Mouse (Mus musculus) left cerebral cortex, postnatal 10 days (tissue): ENCODE results near the gene Ston1. TPM values are rescaled to one million over a fixed set of nuclear protein-coding genes. Genes with fewer than 3 reads are reported as not detected.

Experiments used
- DNase-seq, 2 experiments: peaks; one replicate each; pipeline ENCODE4 v3.0.0; 2021 to 2022; ENCODE audit warnings: low spot score in 2 of 2, mixed read lengths in 1 of 2; ENCODE audit errors: extremely low spot score in 1 of 2
- intact Hi-C: fragments of 180-260 bp; cut with DNase I; formaldehyde crosslinking; loops from one replicate; pipeline ENCODE4 v1.15.1; 2025
- total RNA-seq, 2 experiments: library from RNA; stranded (reverse); gene quantifications; 2 replicates each; pipeline ENCODE4 v1.2.3; 2021

The Ston1 gene
- total RNA-seq, 2 experiments from 2014 or later: 6.5 to 8.4 TPM

DNA sequence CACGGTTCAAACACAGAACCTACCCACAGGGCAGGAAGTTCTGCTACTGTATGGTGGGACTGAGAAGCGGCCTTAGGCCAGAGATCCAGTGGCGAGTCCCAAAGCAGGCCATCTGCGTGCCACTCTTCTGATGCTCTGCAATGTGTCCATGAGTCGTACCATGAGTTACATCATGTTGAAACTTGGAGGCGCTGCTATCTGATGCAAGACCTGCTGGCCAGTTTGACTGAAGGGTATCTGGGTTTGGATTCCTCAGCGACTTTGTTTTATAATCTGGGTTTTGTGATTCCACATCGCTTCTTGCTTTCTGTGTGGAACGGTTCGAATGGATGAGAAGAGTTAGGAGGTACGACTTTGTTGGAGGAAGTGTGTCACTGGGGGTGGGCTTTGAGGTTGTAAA is 47.8 kb downstream of the Ston1 start:
- intact Hi-C loops: no loop called here
- no peak for DNase-seq

DNA sequence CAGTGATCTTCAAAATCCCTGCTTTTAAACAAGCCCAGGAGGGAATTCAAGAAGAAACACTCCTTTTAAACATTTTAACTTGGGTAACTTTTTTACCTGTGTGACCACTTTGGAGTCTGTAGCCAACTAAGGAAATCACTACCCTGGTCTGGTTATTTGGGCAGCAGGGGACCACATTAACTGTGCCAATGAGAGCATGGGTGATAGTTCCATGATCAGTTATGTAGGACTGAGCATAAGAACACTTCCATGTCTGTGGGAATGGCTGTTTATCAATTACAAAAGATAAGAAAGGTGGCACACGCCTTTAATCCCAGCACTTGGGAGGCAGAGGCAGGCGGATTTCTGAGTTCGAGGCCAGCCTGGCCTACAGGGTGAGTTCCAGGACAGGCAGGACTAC is 49.7 kb downstream of the Ston1 start:
- intact Hi-C loops: no loop called here
- no peak for DNase-seq

DNA sequence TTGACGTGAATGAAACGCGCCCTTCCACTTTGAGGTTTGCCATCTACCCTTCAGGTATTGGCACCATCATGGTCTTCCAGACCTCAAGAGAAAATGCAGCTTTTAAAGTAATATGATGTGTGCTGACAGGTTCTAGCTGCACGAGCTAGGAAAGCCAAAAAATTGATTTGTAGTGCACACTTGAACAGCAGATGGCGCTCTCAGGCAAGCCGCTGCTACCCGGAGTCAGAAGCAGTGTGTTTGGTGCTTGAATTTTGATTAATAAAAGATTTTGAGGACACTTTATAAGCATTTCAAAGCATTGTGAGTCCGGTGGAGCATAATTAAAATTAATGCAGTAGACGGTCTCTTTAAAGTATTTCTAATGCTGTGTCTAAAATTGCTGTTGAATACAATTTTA is 54.5 kb downstream of the Ston1 start:
- intact Hi-C loops: loop anchor here (2.0 to 10.0 kb wide), 5 partner anchors 101 to 1933 kb away; no protein-coding TSS in a partner anchor
- DNase-seq: peak; percentile 72 to 81

DNA sequence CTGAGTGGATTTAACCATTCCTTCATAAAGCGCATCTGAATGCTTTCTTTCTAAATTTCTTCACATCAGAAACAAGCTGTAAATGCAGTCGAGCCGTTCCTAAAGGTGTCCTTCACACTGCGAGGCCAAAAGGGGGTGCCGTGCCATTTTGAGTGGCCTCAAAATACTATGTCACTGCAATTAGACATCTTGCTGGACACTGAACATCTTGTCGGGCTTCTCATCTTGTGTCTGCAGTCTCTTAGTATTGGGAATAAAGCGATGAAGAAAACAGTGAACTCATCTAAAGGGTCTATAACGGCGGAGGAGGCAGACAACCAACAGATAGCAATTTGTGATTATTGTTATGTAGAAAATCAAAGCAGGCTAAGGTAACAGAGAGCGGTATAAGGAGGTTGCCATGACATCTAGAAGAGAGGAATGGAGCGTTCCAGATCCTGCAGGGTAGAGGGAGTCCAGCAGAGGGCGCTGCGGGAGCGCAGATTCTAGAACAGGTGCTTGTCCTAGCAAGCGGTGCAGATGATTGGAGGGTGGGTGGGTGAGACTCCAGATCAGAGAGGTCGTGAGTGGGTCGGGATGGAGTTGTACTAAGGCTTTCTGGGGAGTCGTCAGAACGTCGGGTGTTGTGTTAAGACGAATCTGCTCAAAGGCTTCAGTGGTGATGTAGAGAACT is 55.4 kb downstream of the Ston1 start:
- peak; percentile 82 to 84 for DNase-seq

DNA sequence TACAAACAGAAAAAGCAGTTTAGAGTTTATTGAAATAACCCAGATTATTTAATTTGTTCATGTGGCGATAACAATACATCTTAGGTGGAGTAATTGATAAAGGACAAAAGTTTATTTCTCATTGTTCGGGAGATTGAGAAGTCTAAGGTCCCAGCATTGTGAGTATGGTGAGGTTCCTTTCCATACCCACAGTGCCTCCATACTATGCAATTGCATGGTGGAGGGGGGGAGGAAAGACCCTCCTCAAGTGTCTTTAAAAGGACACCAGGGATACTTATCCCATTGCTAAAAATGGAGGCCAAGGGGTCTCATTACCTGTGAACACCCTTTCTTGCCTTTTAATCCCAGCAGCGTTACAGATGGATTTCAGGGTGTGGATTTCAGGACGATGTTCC is 55.9 kb downstream of the Ston1 start:
- intact Hi-C loops: loop anchor here (2.0 to 10.0 kb wide), 5 partner anchors 99 to 1931 kb away; no protein-coding TSS in a partner anchor
- no peak for DNase-seq

More for the DNA sequence above, 55.4 kb downstream of the Ston1 start:
- intact Hi-C loops: loop anchor here (2.0 to 10.0 kb wide), 5 partner anchors 100 to 1932 kb away; no protein-coding TSS in a partner anchor

DNA sequence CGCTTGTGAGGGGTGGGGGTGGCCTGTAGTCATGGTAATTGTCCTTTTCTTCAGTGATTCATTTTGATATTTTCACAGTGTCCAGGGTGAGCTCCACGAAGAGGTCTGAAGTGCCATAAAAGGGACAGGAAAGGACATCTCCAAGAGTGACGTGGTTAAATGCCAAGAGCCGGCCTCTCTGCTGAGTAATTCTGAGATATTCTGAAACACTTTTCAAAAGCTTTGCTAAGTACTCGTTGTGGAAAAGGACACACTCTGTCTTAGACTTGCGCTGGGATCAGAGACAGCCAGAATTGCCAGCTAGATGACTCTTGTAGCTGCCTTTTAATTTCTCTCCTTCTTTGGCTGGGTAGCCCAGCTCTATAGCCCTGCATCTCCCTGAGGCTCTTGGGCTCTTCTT is 61.0 kb downstream of the Ston1 start:
- DNase-seq: no peak
- intact Hi-C loops: loop anchor here (10.0 kb wide), 4 partner anchors 286 to 1926 kb away; no protein-coding TSS in a partner anchor

DNA sequence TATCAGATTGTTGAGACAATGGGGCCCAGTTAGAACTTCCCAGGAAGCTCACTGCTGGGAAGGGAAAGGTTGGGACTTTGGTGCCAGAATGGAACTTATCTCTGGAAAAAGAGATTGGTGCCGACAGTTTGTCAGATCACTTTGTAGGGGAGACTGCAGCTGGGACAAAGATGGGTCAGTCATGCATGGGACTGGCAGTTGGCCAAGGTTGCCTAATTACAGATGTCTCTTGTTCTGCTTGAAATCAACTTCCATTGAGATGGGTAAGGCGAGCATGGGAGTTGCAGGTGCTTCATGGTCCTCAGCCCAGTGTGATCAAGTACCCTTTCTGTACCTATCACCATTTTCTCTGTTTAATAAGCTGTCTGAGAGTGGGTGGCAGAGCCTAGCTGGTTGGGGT is 68.6 kb downstream of the Ston1 start:
- no peak for DNase-seq
- intact Hi-C loops: no loop called here

DNA sequence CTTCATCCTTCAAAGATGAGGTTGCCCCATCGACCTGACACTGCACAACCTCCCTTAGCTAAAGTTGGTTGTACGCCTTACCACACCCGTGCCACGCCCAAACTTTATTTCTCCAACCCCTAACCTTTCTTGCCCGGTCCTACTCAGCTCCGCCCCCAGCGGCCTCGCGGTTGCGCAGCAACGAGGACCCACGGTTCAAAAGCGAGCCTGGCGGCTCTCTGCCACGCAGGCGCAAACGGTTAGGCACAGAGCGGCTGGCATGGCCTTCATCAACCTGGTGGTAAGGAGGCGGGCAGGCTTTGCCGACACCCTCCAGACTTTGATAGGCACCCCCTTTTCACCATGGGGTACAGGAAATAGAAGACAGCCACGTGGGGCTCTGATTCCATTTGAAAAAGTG is 71.0 kb downstream of the Ston1 start, which contains the start of gene Gtf2a1l:
Gene Gtf2a1l (plus strand): TSS at position 209 of the 400 bp plus-strand sequence.
- peak in 1 of 2 experiments; percentile 62 for DNase-seq

DNA sequence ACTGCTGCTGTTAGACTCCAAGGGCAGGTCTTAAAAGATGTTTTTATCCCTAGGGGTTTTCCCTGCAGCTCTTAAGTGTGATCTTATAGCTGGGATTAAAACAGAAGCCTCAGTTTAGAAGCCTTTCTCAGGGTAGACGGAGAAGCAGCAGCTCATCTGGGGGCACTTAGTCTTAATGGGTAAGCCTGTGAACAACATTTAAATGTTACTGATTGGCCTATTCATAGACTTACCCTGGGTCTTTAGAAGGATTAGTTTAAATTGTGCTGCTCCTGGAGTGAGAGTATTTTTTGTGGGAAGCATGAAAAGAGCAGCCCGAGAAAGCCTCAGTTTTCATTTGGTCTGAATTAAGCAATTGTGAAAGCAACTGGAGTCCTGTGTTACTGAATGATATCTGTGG is 72.4 kb downstream of the Ston1 start:
- DNase-seq: no peak
- intact Hi-C loops: no loop called here

More for the DNA sequence above, 71.0 kb downstream of the Ston1 start, which contains the start of gene Gtf2a1l:
- intact Hi-C loops: no loop called here

DNA sequence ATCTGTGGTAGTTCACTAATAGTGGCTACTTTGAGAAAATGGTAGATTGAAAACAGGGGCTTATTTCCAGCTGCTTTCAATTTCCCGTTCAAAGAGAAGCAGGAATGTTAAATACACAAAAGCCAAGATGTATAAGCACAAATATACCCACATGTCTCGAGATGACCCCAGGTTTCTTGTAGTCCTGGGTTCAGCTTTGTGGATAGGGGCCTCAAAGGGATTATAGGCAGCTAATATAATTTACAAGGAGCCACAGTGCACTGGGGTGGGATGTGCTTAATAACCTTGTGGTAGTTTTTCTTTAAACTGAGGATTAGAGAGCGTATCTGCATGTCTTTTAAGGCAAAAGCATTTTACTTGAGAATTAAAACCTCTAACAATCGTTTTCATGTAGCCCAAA is 73.3 kb downstream of the Ston1 start:
- intact Hi-C loops: no loop called here
- DNase-seq: no peak

DNA sequence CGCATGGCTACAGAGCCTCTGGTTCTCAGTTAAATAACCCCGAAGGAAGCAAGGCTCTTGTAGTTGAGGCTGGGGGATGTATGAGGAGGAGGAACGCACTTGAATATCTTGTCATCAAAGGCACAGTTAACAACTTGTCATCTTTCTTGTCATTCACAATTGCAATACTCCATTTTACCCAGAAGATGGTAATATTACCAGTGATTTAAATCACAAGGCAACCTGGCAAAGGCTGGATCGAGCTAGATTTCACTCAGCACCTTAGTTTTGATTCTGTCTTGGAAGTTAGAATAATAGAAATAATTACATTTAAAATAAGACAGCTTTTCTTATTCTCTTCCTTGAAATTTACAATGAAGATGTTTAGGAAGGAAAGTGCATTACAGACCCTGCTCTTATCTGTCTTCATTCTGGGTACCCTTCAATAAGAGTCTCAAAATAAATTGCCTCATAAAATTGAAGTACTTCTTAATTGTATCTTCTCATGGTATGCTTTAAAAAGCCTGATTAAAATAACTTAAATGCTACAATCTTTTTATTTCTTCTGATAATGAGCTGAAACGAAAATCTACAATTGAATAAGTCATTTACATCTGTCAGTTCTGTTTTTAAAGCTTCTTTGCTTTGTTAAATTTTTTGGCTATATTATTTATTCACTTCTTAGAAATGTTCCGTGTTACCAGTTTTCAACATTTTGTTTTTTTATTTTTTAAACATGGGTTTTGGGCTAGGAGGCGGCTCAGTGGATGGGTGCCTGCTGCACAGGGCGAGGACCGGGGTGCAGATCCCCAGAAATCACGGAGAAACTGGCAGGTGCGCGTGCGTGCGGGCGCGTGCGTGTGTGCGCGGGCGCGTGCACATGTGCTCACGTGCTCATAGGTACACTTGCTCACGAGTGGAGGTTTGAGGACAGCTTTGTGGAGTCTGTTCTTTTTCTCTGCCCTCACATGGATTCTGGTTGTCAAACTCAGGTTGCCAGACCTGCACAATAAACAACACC is 78.1 kb downstream of the Ston1 start:
- no peak for DNase-seq
- intact Hi-C loops: loop anchor here (5.0 kb wide), 1 partner anchor 77 kb away; no protein-coding TSS in a partner anchor

DNA sequence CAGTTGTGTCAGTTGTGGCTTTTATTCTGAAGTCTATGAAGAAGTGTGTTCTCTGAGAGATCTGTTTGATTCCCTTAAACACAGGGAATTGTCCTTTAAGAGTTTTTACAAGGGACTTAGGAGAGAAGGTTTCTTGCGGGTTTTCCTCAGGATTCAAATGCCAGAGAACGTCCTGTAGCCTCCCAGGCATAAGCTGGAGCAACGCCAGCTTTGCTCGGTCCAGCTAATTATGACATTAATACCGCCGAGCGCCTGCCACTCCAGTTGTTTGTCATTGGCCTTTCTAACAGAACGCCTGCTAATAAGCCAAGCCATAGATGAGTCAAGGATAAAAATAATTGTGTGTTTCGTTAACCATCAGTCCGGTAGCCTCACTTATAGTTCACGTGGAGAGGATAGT is 90.7 kb downstream of the Ston1 start:
- DNase-seq: no peak
- intact Hi-C loops: no loop called here

DNA sequence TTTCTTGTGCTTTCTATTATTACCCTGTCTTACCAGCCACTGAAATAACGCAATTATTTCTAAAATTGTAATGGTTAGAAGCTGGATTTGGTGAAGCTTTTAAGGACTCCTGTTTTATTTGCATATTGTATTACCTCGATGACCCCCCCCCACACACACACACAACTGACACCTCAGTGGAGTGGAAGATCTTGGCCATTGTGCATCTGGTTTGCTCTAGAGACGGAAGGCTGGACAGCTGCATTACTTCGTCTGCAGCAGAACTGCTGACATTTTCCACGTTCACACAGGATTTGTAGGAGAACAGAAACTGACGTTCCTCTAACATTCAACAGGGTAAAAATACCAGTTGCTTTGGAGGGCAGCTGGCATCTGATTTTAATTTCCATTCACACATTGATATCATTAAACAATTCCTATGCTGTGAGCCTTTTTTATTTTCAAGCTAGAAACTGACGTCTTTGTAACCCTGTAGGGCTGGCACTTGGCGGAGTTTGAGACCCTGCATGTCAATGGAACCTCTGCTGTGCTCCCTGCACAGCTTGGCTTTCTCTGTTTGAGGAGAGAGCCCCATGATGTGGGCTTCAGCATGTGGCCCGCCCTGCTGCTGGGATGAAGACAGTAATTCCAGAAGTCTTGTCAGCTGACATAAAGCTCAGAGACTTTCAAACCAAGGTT is 99.3 kb downstream of the Ston1 start:
- intact Hi-C loops: no loop called here
- DNase-seq: no peak

DNA sequence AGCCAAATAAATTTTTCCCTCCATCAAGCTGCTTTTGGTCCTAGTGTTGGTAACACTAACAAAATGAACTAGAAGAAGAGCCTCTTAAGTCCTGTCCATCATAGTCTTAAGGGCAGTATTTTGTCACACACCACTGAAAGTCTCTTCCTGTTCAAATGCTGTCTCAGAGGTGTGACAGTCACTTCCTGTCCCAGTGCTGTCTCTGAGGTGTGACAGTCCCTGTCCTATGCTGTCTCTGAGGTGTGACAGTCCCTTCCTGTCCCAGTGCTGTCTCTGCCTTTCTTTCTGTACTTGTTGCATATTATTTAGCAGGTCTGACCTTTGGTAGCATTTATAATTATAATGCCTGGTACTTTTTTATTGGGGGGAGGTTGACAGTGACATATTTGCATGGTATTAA is 103.4 kb downstream of the Ston1 start:
- DNase-seq: no peak
- intact Hi-C loops: no loop called here

DNA sequence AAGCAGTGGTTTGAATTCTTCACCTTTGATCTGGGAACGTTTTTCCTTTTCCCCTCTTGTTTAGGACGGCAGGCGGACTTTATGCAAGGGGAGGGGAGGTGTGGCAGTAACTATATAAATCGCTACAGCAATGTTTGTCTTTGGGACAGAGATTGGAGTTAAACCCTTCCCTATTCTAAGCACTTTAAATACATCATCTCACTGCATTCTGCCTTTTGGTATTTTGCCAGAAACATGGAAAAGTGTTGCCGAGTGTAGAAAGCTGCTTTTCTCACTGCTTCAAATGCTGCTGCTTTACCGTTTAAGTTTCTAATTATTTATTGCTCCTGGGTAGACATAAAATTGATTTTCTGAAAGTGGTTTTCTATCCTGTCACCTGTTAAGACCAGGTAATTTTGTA is 104.9 kb downstream of the Ston1 start:
- intact Hi-C loops: no loop called here
- no peak for DNase-seq

DNA sequence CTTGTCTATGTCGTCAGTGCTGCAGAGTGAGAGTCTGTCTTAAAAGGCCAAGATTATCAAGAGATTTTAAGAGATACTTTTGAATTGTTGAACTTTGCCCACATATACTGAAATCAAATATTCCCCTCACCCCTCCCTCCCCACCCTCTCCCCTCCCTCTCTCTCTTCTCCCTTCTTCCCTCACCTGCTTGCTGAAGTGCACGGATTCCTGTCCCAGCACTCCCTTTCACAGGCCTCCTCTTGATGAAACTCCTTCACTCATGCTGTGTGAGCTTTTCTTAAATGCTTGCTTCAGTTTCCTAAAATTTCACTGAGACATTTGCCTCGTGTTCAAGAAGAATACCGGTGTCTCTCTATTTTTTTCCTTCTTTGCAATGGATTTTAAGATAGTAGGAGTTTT is 105.6 kb downstream of the Ston1 start:
- DNase-seq: no peak
- intact Hi-C loops: no loop called here

DNA sequence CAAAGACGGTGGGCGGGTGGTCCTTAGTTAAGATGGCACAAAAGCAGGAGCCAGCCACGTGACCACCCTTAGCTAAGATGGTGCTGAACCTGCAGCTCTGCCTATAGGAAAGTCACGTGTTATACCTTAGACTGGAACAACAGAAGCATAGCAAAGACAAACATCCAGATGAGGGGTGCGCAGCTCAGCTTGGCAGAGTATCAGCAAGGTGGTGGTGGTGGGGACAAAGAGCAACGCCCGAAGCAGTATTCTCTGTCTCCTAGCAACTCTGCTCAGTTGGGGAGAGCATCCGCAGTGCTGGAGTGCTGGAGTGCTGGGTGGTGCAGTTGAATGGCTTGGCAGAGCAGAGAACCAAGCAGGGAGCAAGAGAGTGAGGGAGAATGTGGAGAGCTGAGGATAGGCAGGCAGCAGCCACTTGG is 108.8 kb downstream of the Ston1 start:
- DNase-seq: no peak
- intact Hi-C loops: no loop called here
